Mouse (Mus musculus): ENCODE data around the gene Atp1a2. TPM values are rescaled to one million over a fixed set of nuclear protein-coding genes. Genes with fewer than 3 reads are reported as not detected.
"Not testable (repeated sequence)": the region's sequence is repeated elsewhere in the genome, so short reads cannot be mapped to it uniquely, and the experiment has no call there.

Atp1a2 gene
- polyA plus RNA-seq, 1 experiment from 2014 or later = 74.3 TPM

GRCm38 (mm10) chr1:172244645-172245044 lies 53.2 kb downstream of the Atp1a2 start:
- H3K36me3 ChIP-seq; H3K9me3 ChIP-seq; ATAC-seq (ENCODE audit: low FRiP score, low read depth); H3K9ac ChIP-seq; H3K27ac ChIP-seq (replicated peaks); H3K4me3 ChIP-seq; H3K27me3 ChIP-seq; H3K4me1 ChIP-seq (replicated peaks): not testable (repeated sequence)
- 0 out of 2 replicates have a peak overlapping the region, but pooled peaks have one; percentile 5 for H3K4me2 ChIP-seq
- WGBS = 51% methylated on average over 23 of the region's 23 CpGs

- no peaks in the 10 kb centered on the region for H3K4me1 ChIP-seq (replicated peaks)
- H3K4me2 ChIP-seq = no peak overlapping the region
- no peaks in the 10 kb centered on the region for H3K9me3 ChIP-seq
- H3K27me3 ChIP-seq = no peaks in the 10 kb centered on the region
- no peak overlapping the region for H3K4me3 ChIP-seq
- H3K27ac ChIP-seq (replicated peaks) = no peak overlapping the region
- no peaks in the 10 kb centered on the region for H3K36me3 ChIP-seq
- ATAC-seq (ENCODE audit: low FRiP score, low read depth) = no peak
- no peak overlapping the region for H3K9ac ChIP-seq
- 31% methylated on average over 16 of the region's 16 CpGs for WGBS
These were observed 54.2 kb downstream of the Atp1a2 start for GRCm38 (mm10) chr1:172243547-172244205.

GRCm38 (mm10) chr1:172242401-172242800 lies 55.5 kb downstream of the Atp1a2 start:
- 13% methylated on average over 2 of the region's 2 CpGs for WGBS
- H3K27me3 ChIP-seq = no peaks in the 10 kb centered on the region
- H3K36me3 ChIP-seq = no peaks in the 10 kb centered on the region
- H3K4me1 ChIP-seq (replicated peaks) = no peaks in the 10 kb centered on the region
- no peak overlapping the region for H3K4me3 ChIP-seq
- H3K4me2 ChIP-seq = no peak overlapping the region
- H3K27ac ChIP-seq (replicated peaks) = no peak overlapping the region
- no peaks in the 10 kb centered on the region for H3K9me3 ChIP-seq
- no peak overlapping the region for H3K9ac ChIP-seq
- peak; percentile 82 for ATAC-seq (ENCODE audit: low FRiP score, low read depth)

- Histone ChIP-seq H3K4me3 (no peak overlapping the region), H3K27me3 (no peaks in the 10 kb centered on the region), H3K9ac (no peak overlapping the region), H3K4me1 (replicated peaks) (no peaks in the 10 kb centered on the region), H3K4me2 (no peak overlapping the region), H3K9me3 (no peaks in the 10 kb centered on the region), H3K27ac (replicated peaks) (no peak overlapping the region), H3K36me3 (no peaks in the 10 kb centered on the region)
- no peak for ATAC-seq (ENCODE audit: low FRiP score, low read depth)
- WGBS = 8% methylated on average over 6 of the region's 6 CpGs
These were observed 56.7 kb downstream of the Atp1a2 start for GRCm38 (mm10) chr1:172240945-172241708.

- Histone ChIP-seq H3K9ac (no peak overlapping the region), H3K4me3 (no peak overlapping the region), H3K4me2 (no peak overlapping the region), H3K9me3 (no peaks in the 10 kb centered on the region), H3K27ac (replicated peaks) (no peak overlapping the region), H3K4me1 (replicated peaks) (no peaks in the 10 kb centered on the region), H3K27me3 (no peaks in the 10 kb centered on the region), H3K36me3 (no peaks in the 10 kb centered on the region)
- no peak for ATAC-seq (ENCODE audit: low FRiP score, low read depth)
- WGBS = 93% methylated on average over 1 of the region's 1 CpGs
These were observed 68.6 kb downstream of the Atp1a2 start for GRCm38 (mm10) chr1:172229215-172229614.

- Histone ChIP-seq H3K4me3 (no peak overlapping the region), H3K27me3 (no peaks in the 10 kb centered on the region), H3K36me3 (no peaks in the 10 kb centered on the region), H3K4me2 (no peak overlapping the region), H3K4me1 (replicated peaks) (no peaks in the 10 kb centered on the region), H3K9ac (no peak overlapping the region), H3K27ac (replicated peaks) (no peak overlapping the region), H3K9me3 (no peaks in the 10 kb centered on the region)
- WGBS = 86% methylated on average over 2 of the region's 2 CpGs
- ATAC-seq (ENCODE audit: low FRiP score, low read depth) = no peak
These were observed 69.7 kb downstream of the Atp1a2 start for GRCm38 (mm10) chr1:172228209-172228608.

Other genes with a start within 250 kb of the Atp1a2 start
- gene Nhlh1, start 240.5 kb downstream of the Atp1a2 start, polyA plus RNA-seq (2015; fragmentation: Nextera tagmentation; extraction: Ambion mirVana) = 3.6 and 4.8 TPM in 2 replicates
- 183 and 190 TPM in 2 replicates for gene Copa, start 215.5 kb downstream of the Atp1a2 start, polyA plus RNA-seq (2015; fragmentation: Nextera tagmentation; extraction: Ambion mirVana)
- gene Ncstn, start 215.3 kb downstream of the Atp1a2 start, polyA plus RNA-seq (2015; fragmentation: Nextera tagmentation; extraction: Ambion mirVana) = 109 and 114 TPM in 2 replicates
- 163 TPM in 2 replicates for gene Pex19, start 171.3 kb downstream of the Atp1a2 start, polyA plus RNA-seq (2015; fragmentation: Nextera tagmentation; extraction: Ambion mirVana)
- 84.6 and 85.8 TPM in 2 replicates for gene Dcaf8, start 150.0 kb downstream of the Atp1a2 start, polyA plus RNA-seq (2015; fragmentation: Nextera tagmentation; extraction: Ambion mirVana)
- gene Pea15a, start 91.3 kb downstream of the Atp1a2 start, polyA plus RNA-seq (2015; fragmentation: Nextera tagmentation; extraction: Ambion mirVana) = 454 and 489 TPM in 2 replicates
- 1.4 and 2.2 TPM in 2 replicates for gene Casq1, start 78.2 kb downstream of the Atp1a2 start, polyA plus RNA-seq (2015; fragmentation: Nextera tagmentation; extraction: Ambion mirVana)
- 0.05 and 0.06 TPM in 2 replicates for gene Atp1a4, start 39.6 kb downstream of the Atp1a2 start, polyA plus RNA-seq (2015; fragmentation: Nextera tagmentation; extraction: Ambion mirVana)
- gene Igsf8, start 36.4 kb downstream of the Atp1a2 start, polyA plus RNA-seq (2015; fragmentation: Nextera tagmentation; extraction: Ambion mirVana) = 75.3 and 79.0 TPM in 2 replicates
- gene Kcnj9, start 31.3 kb upstream of the Atp1a2 start, polyA plus RNA-seq (2015; fragmentation: Nextera tagmentation; extraction: Ambion mirVana) = 4.1 and 4.3 TPM in 2 replicates
- gene Kcnj10, start 43.1 kb upstream of the Atp1a2 start, polyA plus RNA-seq (2015; fragmentation: Nextera tagmentation; extraction: Ambion mirVana) = 2.9 and 3.0 TPM in 2 replicates
- 3.8 and 3.9 TPM in 2 replicates for gene Pigm, start 78.5 kb upstream of the Atp1a2 start, polyA plus RNA-seq (2015; fragmentation: Nextera tagmentation; extraction: Ambion mirVana)
- gene Slamf9, start 177.3 kb upstream of the Atp1a2 start, polyA plus RNA-seq (2015; fragmentation: Nextera tagmentation; extraction: Ambion mirVana) = 0.12 and 0.18 TPM in 2 replicates
- gene Igsf9, start 183.7 kb upstream of the Atp1a2 start, polyA plus RNA-seq (2015; fragmentation: Nextera tagmentation; extraction: Ambion mirVana) = 45.7 and 49.3 TPM in 2 replicates
- gene Tagln2, start 202.0 kb upstream of the Atp1a2 start, polyA plus RNA-seq (2015; fragmentation: Nextera tagmentation; extraction: Ambion mirVana) = 77.7 and 83.7 TPM in 2 replicates
- gene Cfap45, start 222.7 kb upstream of the Atp1a2 start, polyA plus RNA-seq (2015; fragmentation: Nextera tagmentation; extraction: Ambion mirVana) = 2.8 and 4.6 TPM in 2 replicates